Mouse (Mus musculus) lung, adult 2 months (tissue): ENCODE data around the gene Pitpnm3.

ENCODE experiments used
- CTCF ChIP-seq: fragments of 200-500 bp; IDR thresholded peaks from 2 replicates; pipeline ENCODE4 v1.5.1; 2011; ENCODE audit warnings: mild to moderate bottlenecking, low read length, control low read depth; ENCODE audit not compliant: insufficient read depth
- POLR2A ChIP-seq: fragments of 200-500 bp; IDR thresholded peaks from 2 replicates; pipeline ENCODE4 v1.6.1; 2011; ENCODE audit warnings: low read depth, mild to moderate bottlenecking, control low read depth, low read length, borderline replicate concordance; ENCODE audit errors: extremely low read depth

GRCm38 (mm10) chr11:72094442-72094841 lies 41.1 kb downstream of the Pitpnm3 start:
- no peak for TF ChIP-seq POLR2A
- no peak for TF ChIP-seq CTCF
